Mouse (Mus musculus): ENCODE data around the gene Tnni3k. TPM values are rescaled to one million over a fixed set of nuclear protein-coding genes. Genes with fewer than 3 reads are reported as not detected.

Gene Tnni3k
- polyA plus RNA-seq, 1 experiment from 2014 or later, result 0.10 TPM

DNA sequence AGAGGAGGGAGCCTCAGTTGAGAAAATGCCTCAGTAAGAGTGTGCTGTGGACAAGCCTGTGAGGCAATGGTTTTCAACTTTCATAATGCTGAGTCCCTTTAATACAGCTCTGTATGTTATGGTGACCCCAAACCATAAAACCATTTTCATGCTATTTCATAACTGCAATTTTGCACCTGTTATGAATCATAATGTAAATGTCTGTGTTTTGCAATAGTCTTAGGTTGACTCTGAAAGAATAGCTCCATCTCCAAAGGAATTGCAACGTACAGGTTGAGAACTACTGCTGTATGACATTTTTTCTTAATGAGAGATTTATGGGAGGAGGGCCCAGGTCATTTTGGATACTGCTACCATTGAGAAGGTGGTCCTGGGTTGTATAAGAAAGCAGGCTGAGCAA is 2.0 kb downstream of the Tnni3k start:
- H3K27me3 ChIP-seq (replicated peaks; ENCODE audit: control insufficient read depth, insufficient read depth, low read length), result no peaks in the 10 kb centered on the region
- H3K9ac ChIP-seq (ENCODE audit: low read depth, low read length), result no peak overlapping the region
- H3K36me3 ChIP-seq (ENCODE audit: control insufficient read depth, insufficient read depth, low read length), result no peaks in the 10 kb centered on the region
- no peak overlapping the region for H3K4me3 ChIP-seq (ENCODE audit: low read length)
- no peak overlapping the region for H3K4me2 ChIP-seq (ENCODE audit: low read length)
- no peaks in the 10 kb centered on the region for H3K9me3 ChIP-seq (ENCODE audit: control insufficient read depth, low read length)
- ATAC-seq, result no peak
- no peaks in the 10 kb centered on the region for H3K4me1 ChIP-seq (ENCODE audit: control insufficient read depth, insufficient read depth, low read depth, low read length)
- WGBS, result 64% methylated on average over 1 of the region's 1 CpGs
- no peak overlapping the region for H3K27ac ChIP-seq (ENCODE audit: low read depth, low read length)

DNA sequence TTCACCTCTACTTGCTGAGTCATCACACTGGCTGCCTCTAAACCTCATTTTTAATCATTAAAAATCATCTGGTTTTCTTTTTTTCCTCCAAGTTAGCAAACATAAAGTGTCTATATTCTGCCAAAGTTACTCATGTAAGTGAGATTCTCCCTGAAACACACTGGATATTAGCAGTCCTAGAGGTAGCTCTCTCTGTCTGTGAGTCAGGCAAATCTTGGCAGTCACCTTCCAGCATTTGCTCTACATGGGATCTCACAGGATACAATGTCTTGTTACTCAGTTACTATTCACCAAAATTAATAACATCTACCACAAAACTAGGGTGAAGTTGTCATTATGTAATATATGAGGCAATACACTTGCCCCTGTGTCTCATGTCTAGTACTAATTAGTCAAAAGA is 3.2 kb downstream of the Tnni3k start:
- Histone ChIP-seq H3K4me3 (ENCODE audit: low read length) (no peak overlapping the region), H3K9me3 (ENCODE audit: control insufficient read depth, low read length) (no peaks in the 10 kb centered on the region), H3K36me3 (ENCODE audit: control insufficient read depth, insufficient read depth, low read length) (no peaks in the 10 kb centered on the region), H3K4me1 (ENCODE audit: control insufficient read depth, insufficient read depth, low read depth, low read length) (no peaks in the 10 kb centered on the region), H3K27ac (ENCODE audit: low read depth, low read length) (no peak overlapping the region), H3K9ac (ENCODE audit: low read depth, low read length) (no peak overlapping the region), H3K4me2 (ENCODE audit: low read length) (no peak overlapping the region), H3K27me3 (replicated peaks; ENCODE audit: control insufficient read depth, insufficient read depth, low read length) (no peaks in the 10 kb centered on the region)
- ATAC-seq, result no peak

DNA sequence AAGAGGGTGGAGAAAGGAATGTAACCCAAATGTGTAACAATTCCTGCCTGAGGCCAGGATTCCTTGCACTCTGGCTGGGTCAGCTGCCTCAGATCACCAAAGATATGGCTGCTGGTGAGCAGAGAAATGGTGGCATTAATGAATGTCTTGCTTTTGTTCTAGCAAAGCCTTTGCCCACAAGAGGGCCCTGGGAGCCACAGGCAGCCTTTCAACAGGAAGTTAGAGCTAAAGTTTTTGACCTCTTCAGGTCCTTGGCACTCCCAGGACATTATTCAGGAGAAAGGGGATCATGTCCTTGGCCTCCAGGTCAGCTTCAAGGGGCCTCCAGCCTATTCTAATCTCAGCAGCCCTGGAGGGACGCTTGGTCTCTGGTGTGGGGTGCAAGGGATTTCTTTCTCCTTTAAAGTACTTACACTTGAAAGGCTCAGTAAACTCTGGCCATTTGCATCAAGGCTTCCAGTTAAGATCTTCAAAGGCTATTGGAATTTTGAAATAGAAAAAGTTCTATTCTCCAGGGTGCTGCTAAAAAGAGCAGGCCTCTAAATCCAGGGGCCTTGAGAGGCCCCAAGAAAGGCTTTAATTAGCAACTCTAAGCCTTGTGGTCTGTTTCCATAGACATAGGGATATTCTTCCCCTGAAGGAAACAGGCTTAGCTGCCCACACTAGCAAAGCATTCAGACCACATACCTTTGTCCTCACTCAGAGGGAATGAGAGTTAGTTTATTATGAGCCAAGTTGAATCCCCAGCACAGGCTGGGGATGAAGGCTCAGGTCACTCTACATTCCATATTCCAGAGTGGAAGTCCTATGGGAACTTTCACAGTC is 16.0 kb downstream of the Tnni3k start:
- WGBS, result 32% methylated on average over 1 of the region's 1 CpGs
- Histone ChIP-seq H3K27me3 (replicated peaks; ENCODE audit: control insufficient read depth, insufficient read depth, low read length) (no peaks in the 10 kb centered on the region), H3K9ac (ENCODE audit: low read depth, low read length) (no peak overlapping the region), H3K9me3 (ENCODE audit: control insufficient read depth, low read length) (no peaks in the 10 kb centered on the region), H3K4me3 (ENCODE audit: low read length) (no peak overlapping the region), H3K4me1 (ENCODE audit: control insufficient read depth, insufficient read depth, low read depth, low read length) (no peaks in the 10 kb centered on the region), H3K27ac (ENCODE audit: low read depth, low read length) (no peak overlapping the region), H3K36me3 (ENCODE audit: control insufficient read depth, insufficient read depth, low read length) (no peaks in the 10 kb centered on the region), H3K4me2 (ENCODE audit: low read length) (no peak overlapping the region)
- no peak for ATAC-seq

DNA sequence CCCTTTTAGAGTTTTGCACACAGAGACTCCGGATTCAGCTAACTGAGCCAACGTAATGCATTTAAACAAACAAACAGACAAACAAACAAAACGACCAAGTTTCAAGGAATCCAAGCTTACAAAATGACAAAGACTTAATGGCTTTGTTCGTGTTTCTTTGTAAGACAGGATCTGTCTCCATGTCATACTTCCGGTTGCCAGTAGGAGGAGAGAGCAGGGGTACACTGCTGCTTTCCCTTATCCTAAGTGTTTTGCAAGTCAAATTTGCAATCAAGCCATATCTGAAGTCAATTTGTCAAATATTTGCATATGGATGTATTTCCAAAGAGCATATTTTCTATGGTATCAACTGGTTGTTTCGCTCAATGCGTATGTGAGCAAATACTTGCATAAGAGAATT is 20.9 kb downstream of the Tnni3k start:
- Histone ChIP-seq H3K27me3 (replicated peaks; ENCODE audit: control insufficient read depth, insufficient read depth, low read length) (no peaks in the 10 kb centered on the region), H3K27ac (ENCODE audit: low read depth, low read length) (no peak overlapping the region), H3K4me2 (ENCODE audit: low read length) (no peak overlapping the region), H3K36me3 (ENCODE audit: control insufficient read depth, insufficient read depth, low read length) (no peaks in the 10 kb centered on the region), H3K4me1 (ENCODE audit: control insufficient read depth, insufficient read depth, low read depth, low read length) (no peaks in the 10 kb centered on the region), H3K9me3 (ENCODE audit: control insufficient read depth, low read length) (no peaks in the 10 kb centered on the region), H3K4me3 (ENCODE audit: low read length) (no peak overlapping the region), H3K9ac (ENCODE audit: low read depth, low read length) (no peak overlapping the region)
- no peak for ATAC-seq
- 75% methylated on average over 7 of the region's 7 CpGs for WGBS

DNA sequence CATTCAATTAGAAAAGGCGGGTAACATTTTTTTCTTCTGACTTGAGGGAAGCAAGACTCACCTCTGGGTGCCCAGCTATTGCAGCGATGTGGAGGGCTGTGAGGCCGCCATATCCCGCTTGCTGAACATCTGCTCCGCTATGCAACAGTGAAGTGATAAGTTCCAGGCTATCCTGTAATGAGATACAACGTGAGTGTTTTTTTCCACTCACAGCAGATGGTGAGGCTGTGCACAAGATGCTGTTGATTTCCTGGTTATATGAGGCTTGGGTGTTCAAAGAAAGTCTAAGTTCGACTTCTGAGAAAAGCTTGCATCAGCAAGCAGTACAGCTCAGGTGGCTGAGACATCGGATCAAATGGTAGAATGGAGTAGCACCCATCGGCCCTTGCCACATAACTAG is 25.0 kb downstream of the Tnni3k start:
- Histone ChIP-seq H3K27me3 (replicated peaks; ENCODE audit: control insufficient read depth, insufficient read depth, low read length) (no peaks in the 10 kb centered on the region), H3K4me3 (ENCODE audit: low read length) (no peak overlapping the region), H3K27ac (ENCODE audit: low read depth, low read length) (no peak overlapping the region), H3K9me3 (ENCODE audit: control insufficient read depth, low read length) (no peaks in the 10 kb centered on the region), H3K4me1 (ENCODE audit: control insufficient read depth, insufficient read depth, low read depth, low read length) (no peaks in the 10 kb centered on the region), H3K36me3 (ENCODE audit: control insufficient read depth, insufficient read depth, low read length) (no peaks in the 10 kb centered on the region), H3K4me2 (ENCODE audit: low read length) (no peak overlapping the region), H3K9ac (ENCODE audit: low read depth, low read length) (no peak overlapping the region)
- WGBS, result 92% methylated on average over 9 of the region's 9 CpGs
- no peak for ATAC-seq

DNA sequence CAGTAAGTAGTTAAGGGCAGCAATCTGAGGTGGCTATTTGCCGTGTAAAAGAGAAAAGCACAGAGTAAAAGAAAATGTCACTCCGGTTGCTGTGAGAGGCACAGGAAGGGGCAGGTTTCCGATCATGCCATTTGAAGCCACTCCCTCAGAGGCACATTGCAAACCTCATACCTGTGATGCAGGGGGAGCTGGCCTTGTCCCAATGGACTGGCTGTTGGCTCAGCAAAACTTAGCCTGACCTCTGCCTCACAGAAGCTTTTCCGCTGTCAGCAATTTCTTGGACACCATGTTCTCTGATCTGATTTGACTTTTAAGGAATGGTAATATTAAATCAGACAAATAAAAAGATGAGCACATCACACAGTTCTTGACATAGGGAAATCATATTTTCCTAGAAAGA is 52.4 kb downstream of the Tnni3k start:
- Histone ChIP-seq H3K9me3 (ENCODE audit: control insufficient read depth, low read length) (no peaks in the 10 kb centered on the region), H3K27ac (ENCODE audit: low read depth, low read length) (no peak overlapping the region), H3K27me3 (replicated peaks; ENCODE audit: control insufficient read depth, insufficient read depth, low read length) (no peaks in the 10 kb centered on the region), H3K9ac (ENCODE audit: low read depth, low read length) (no peak overlapping the region), H3K4me1 (ENCODE audit: control insufficient read depth, insufficient read depth, low read depth, low read length) (no peaks in the 10 kb centered on the region), H3K36me3 (ENCODE audit: control insufficient read depth, insufficient read depth, low read length) (no peaks in the 10 kb centered on the region), H3K4me2 (ENCODE audit: low read length) (no peak overlapping the region), H3K4me3 (ENCODE audit: low read length) (no peak overlapping the region)
- no peak for ATAC-seq
- WGBS, result 79% methylated on average over 4 of the region's 4 CpGs

DNA sequence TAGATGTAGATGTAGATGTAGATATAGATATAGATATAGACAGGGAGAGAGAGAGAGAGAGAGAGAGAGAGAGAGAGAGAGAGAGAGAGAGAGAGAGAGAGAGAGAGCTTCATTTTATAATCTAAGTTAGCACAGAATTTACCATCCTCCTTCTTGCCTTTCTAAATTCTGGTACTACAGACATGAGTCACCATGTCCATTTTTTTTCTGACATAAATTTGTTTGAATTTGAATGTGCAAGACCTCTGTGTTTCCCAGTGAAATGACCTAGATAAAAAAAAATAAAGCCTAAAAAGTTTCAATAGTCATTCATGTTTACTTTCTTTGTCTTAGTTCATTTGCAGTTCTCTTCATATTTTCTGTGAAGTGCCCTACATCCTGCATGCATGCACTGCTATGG is 54.2 kb downstream of the Tnni3k start:
- Histone ChIP-seq H3K4me1 (ENCODE audit: control insufficient read depth, insufficient read depth, low read depth, low read length) (no peaks in the 10 kb centered on the region), H3K36me3 (ENCODE audit: control insufficient read depth, insufficient read depth, low read length) (no peaks in the 10 kb centered on the region), H3K9ac (ENCODE audit: low read depth, low read length) (no peak overlapping the region), H3K4me2 (ENCODE audit: low read length) (no peak overlapping the region), H3K4me3 (ENCODE audit: low read length) (no peak overlapping the region), H3K27me3 (replicated peaks; ENCODE audit: control insufficient read depth, insufficient read depth, low read length) (no peaks in the 10 kb centered on the region), H3K27ac (ENCODE audit: low read depth, low read length) (no peak overlapping the region), H3K9me3 (ENCODE audit: control insufficient read depth, low read length) (no peaks in the 10 kb centered on the region)
- no peak for ATAC-seq

DNA sequence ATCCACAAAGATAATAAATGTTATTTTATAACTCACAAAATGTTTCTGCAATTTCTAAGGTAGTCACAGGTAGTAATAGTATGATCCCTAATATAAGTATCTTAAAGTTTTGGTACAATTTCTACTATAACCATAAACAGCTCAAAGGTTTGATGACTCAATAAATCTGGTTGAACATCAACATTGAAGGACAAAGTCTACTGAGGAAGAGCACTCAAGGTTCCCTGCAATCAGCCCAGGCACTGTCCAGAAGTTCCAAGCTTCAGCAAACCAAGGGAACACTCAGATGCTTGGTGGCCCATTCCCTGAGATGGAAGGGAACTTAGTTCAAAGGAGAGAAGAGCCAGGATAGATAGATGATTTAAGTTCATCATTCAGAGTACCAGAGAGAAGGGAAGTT is 62.5 kb downstream of the Tnni3k start:
- Histone ChIP-seq H3K9me3 (ENCODE audit: control insufficient read depth, low read length) (no peaks in the 10 kb centered on the region), H3K4me2 (ENCODE audit: low read length) (no peak overlapping the region), H3K27ac (ENCODE audit: low read depth, low read length) (no peak overlapping the region), H3K4me1 (ENCODE audit: control insufficient read depth, insufficient read depth, low read depth, low read length) (no peaks in the 10 kb centered on the region), H3K4me3 (ENCODE audit: low read length) (no peak overlapping the region), H3K27me3 (replicated peaks; ENCODE audit: control insufficient read depth, insufficient read depth, low read length) (no peaks in the 10 kb centered on the region), H3K36me3 (ENCODE audit: control insufficient read depth, insufficient read depth, low read length) (no peaks in the 10 kb centered on the region), H3K9ac (ENCODE audit: low read depth, low read length) (no peak overlapping the region)
- ATAC-seq, result no peak

DNA sequence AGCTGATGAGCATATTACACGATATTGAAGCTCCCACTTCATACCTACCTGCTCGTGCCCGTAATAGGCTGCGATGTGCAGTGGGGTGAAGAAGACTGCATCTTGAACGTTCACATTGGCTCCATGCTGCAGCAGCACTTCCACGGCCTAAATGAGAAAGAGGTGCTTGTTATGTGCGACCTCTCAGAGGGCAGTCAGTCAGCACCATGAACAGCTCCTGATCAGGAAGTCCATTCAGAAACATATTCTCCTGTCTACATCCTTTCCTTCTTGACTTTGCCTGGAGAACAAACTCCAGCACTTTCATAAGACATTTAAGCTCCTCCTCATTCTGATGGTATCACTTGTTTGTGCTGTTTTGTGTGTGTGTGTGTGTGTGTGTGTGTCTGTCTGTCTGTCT is 76.1 kb downstream of the Tnni3k start:
- Histone ChIP-seq H3K9ac (ENCODE audit: low read depth, low read length) (no peak overlapping the region), H3K4me3 (ENCODE audit: low read length) (no peak overlapping the region), H3K4me1 (ENCODE audit: control insufficient read depth, insufficient read depth, low read depth, low read length) (no peaks in the 10 kb centered on the region), H3K27me3 (replicated peaks; ENCODE audit: control insufficient read depth, insufficient read depth, low read length) (no peaks in the 10 kb centered on the region), H3K9me3 (ENCODE audit: control insufficient read depth, low read length) (no peaks in the 10 kb centered on the region), H3K36me3 (ENCODE audit: control insufficient read depth, insufficient read depth, low read length) (no peaks in the 10 kb centered on the region), H3K4me2 (ENCODE audit: low read length) (no peak overlapping the region), H3K27ac (ENCODE audit: low read depth, low read length) (no peak overlapping the region)
- no peak for ATAC-seq
- 83% methylated on average over 7 of the region's 7 CpGs for WGBS

DNA sequence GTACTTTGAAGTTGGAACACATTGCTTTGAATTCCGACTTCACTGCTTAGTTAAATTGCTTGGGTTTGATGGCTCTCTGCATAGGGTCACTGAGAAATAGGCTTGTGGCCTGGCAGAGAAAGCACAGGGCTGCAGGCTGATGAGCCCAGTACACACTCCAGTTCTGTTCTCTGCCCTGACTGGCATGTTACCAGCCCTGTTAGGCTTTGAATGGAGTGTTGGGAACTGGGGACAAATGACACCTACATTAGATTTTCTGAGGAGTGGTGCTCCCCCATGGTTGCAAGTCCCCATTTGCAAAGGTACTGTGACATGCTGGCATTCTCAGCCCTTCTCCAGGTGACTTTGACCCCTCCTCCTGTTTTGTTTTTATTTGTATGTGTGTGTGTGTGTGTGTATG is 83.6 kb downstream of the Tnni3k start:
- no peaks in the 10 kb centered on the region for H3K27me3 ChIP-seq (replicated peaks; ENCODE audit: control insufficient read depth, insufficient read depth, low read length)
- H3K9me3 ChIP-seq (ENCODE audit: control insufficient read depth, low read length), result no peaks in the 10 kb centered on the region
- no peak overlapping the region for H3K4me2 ChIP-seq (ENCODE audit: low read length)
- 73% methylated on average over 1 of the region's 1 CpGs for WGBS
- no peak overlapping the region for H3K27ac ChIP-seq (ENCODE audit: low read depth, low read length)
- H3K9ac ChIP-seq (ENCODE audit: low read depth, low read length), result no peak overlapping the region
- ATAC-seq, result no peak
- H3K4me3 ChIP-seq (ENCODE audit: low read length), result no peak overlapping the region
- no peaks in the 10 kb centered on the region for H3K4me1 ChIP-seq (ENCODE audit: control insufficient read depth, insufficient read depth, low read depth, low read length)
- no peaks in the 10 kb centered on the region for H3K36me3 ChIP-seq (ENCODE audit: control insufficient read depth, insufficient read depth, low read length)
